Mouse (Mus musculus): ENCODE results near the gene Ttc16. TPM values are rescaled to one million over a fixed set of nuclear protein-coding genes. Genes with fewer than 3 reads are reported as not detected.

The Ttc16 gene
- total RNA-seq, 4 experiments from 2014 or later, result 0.28 to 0.54 (median 0.45) TPM; not detected in 1

DNA sequence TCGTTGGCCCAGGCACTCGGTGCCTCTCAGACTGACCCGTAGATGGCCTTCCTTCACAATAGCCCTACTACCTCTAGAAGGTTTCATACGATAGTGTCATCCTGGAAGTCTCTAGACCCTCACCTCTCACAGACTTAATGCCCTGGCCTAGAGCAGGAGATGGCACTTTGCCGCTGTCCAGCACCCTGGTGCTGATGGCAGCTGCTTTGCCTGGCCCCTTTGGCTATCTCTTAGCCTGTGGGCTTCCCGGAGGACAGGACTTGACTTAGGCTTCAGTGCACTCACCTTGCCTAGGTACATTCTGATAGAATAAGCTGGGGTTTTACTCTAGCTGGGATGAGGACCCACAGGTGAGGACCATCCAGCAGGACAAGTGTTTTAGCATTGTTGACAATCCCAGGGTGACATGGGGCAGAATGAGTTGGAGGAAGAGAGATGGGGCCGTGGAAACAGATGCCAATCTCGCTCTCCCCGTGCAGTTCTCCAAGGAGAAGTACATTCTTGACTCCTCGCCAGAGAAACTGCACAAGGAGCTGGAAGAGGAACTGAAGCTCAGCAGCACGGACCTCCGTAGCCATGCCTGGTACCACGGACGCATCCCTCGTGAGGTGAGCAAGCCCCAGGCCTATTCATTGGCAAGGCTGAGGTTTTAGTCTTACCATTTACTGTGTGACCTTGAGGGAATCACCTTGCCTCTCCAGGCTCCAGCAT lies 31.0 kb downstream of the Ttc16 start:
- no peak for DNase-seq

DNA sequence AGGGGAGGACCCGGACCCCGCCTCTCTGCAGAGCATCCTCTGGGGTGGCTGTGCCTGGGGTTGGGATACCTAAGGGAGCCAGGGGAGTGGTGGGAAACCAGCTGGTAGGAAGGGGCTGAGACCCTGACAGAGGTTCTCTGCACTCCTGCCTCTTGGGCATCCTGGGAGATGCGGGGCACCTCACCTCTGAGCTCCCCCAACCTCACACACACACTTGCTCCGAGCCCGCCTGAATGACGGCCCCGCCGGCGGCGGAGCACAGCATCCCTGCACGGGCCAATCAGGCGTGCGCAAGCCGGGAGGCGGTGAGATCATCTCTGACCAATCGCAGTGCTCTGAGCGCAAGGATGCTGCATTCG lies 33.3 kb downstream of the Ttc16 start:
- DNase-seq, result no peak

DNA sequence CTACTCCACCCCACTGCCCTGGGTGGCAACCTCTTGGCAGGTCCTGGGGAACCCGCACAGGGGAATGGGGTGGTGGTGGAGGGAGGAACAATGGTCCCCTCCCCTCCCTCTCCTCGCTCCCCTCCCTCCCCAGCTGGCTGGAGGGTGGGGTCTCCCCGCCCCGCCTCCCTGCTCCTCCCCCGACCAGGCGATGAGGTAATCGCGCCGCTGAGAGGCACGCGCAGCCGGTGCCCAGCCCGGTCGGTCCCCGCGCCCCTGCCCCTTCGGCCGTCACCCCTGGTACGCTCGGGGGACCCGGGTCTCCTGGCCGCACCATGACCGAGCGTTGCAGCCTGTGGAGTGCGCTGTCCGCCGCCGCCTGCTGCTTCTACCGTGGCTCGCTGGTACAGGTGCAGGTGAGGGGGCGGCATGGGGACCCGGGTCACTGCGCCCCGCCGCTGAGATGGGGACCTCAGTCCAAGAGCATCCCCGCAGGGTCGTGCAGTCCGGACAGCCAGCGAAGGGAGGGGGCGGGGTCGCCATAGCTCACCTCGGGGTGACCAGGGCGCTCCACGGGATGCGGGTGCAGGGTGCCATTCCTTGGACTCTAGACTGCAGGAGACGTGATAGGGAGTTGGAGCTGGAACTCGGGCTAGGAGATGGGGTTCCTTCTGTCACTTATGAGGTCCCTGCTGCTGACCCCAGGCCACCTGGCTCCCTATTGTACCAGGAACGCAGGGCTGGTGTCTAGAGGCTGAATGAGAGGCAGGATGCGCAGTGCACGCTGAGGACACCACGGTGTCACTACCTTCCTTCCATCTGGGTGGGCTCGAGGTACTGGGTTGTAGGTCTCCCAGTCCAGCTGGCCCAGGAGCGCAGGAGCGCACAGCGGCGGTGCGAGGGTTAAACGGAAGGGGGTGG lies 33.9 kb downstream of the Ttc16 start:
- DNase-seq, result no peak

DNA sequence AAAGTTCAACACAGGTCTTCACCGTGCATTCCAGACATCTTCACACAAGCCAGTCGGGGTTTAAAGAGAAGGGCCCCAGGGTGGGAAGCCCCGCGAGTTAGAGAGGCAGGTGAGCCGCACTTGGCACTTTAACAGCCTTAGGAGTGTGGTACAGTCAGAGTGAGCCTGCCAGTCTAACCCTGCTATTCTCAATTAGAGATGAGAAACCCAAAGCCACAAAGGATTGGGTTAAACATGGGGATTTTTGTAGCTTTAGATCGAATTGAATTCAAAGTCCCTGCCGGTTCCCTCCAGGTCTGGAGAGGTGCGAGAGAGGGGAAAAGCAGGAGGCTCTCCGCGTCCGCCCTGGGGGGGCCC lies 34.5 kb downstream of the Ttc16 start, which contains the start of gene 6330409D20Rik:
Gene 6330409D20Rik, minus strand, starts transcription at position 101 of the 357 bp plus-strand sequence.
- DNase-seq, result no peak

DNA sequence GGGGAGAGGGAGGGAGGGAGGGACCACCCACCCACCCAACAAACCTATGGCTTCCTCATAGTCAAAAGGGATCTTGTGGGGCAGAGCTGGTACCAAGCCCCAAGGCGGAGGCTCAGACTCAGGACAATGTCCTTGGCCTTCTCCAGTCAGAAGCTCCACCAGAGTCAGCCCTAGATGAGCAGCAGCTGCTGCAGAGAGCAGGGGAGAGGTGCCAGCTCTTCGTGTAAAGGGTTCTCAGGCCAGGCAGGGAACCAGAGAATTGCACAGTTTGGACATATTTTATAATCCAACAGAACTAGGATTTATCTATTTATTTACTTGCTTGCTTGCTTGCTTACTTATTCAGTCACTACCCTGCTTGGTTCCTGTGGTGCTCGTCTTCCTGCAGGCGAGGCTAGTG lies 36.1 kb downstream of the Ttc16 start:
- no peak for DNase-seq

DNA sequence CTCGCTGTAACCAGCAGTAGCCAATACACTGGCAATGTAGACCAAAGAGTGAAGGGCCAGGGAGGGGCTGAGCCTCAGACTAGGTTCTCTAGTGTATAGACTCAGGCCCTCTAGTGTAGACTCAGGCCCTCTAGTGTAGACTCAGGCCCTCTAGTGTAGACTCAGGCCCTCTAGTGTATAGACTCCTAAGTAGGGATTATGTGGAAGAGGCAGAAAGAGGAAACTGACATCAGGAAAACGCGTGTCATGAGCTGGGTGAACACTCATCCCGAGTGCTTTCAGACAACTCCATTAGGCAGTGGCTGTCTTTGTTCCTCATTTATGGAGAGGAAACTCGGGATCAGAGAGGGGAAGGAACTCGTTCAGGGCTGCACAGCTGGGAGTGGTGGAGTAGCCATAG lies 38.4 kb downstream of the Ttc16 start:
- no peak for DNase-seq

DNA sequence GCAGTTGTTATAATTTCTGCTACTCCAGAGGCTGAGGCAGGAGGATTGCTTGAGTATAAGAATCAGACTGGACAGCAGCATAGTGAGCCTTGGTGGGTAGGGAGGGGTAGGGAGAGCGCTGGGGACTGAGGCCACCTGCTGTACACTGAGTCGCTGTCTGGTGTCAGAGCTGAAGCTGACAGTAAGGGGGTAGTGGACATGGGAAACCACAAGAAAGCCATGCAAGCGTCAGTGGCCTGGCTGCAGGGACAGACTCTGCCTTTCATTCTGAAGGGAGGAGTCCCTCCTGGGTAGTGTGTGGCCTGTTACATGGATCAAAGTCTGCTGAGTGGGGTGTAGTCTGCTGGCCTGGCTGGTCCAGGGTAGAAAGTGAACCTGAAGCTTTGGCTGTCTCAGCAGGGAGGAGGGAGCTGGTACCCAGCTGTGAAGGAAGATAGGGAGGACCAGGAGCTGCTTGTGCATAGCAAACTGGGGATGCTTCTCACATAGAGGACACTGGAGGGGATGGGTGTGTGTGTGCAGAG lies 39.1 kb downstream of the Ttc16 start:
- DNase-seq, result no peak

DNA sequence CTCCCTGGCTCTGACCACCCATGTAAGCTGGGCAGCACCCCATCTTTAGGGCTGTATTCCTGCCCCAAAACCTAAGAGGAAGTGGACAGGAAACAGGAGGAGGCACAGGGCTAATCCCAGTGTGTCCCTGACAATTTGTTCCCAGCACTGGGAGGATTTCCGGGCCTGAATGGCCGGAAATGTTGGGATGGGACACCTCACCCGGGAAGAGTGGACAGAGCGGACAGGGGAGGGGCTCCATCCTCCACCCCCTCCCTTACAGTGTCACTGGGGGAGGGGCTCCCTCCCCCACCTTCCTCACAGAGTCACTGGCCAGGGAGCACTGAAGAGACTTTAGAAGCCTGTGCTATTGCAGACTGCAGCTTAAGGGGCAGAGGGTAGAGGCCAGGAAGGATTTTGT lies 40.5 kb downstream of the Ttc16 start:
- no peak for DNase-seq

DNA sequence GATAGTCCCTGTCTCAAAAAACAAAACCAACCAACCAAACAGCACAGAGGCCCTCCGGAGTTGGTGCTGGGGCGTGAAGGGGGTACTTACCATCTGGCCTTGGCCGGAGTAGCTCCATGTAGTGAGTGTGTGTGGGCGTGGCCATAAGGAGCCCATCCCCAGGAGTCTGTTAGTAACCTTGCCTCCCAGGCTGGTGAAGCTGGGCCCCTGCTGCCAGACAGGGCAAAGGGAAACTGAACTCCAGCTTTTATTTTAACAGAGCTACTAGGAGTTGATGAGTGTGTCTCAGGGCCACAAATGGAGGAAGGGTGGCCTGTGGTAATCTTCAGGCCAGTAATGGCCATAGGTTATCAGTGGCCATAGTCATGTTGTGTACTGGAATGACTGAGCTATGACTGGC lies 41.0 kb downstream of the Ttc16 start:
- DNase-seq, result no peak

DNA sequence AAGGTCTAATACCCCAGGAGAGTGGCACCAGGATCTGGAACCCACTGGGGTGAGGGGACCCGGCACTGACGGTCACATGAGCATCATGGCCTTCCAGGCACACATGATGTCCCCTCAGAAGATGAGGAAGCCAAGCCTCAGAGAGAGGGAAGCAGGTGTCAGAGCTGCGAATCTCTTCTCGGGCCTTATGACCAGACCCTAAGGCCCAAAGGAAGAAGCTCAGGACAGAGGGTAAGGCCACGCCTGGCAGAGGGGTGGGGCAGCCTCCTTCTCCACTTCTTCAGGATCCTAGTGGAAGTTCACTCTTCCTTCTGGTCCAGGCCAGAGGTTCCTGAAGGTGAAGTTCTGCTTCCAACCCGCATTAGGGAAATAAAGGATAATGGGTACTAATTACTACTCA lies 42.7 kb downstream of the Ttc16 start:
- DNase-seq, result no peak

DNA sequence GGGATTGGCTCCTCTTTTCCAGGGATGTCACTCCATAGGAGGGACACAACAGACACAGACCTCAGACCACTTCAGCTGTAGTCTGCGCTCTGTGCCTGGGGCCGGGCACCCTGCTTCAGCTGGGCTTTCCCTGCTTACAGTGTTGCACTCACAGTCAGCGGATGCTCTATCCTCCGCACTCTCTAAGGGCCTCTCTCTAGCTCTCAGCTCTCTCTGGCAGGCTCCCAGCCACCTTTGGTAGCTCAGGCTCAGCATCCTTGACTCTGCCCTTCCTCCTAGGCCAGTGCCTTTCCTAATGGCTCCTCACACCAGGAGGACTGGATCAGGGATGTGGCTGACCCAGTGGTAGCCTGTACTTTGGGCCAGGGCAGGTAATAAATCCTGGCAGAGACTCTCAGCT lies 43.5 kb downstream of the Ttc16 start:
- no peak for DNase-seq

DNA sequence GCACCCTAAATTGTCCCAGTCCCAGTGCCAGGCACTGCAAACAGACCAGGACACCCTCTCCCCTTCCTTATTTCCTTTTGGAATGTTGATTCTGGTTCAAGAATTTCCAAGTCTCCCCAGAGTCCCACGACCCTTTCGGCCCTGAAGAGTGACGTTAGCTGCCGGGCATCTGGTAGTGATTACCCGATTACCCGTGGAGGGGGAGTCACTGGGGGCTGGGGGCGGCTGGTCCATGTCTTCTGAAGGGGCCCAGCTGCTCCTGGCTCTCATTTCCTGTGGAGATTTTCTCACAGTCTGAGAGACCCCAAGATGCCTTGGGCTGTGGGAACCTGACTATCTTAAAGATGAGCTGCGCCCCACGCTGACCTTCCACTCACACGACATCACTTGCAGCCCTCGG lies 44.6 kb downstream of the Ttc16 start:
- no peak for DNase-seq

DNA sequence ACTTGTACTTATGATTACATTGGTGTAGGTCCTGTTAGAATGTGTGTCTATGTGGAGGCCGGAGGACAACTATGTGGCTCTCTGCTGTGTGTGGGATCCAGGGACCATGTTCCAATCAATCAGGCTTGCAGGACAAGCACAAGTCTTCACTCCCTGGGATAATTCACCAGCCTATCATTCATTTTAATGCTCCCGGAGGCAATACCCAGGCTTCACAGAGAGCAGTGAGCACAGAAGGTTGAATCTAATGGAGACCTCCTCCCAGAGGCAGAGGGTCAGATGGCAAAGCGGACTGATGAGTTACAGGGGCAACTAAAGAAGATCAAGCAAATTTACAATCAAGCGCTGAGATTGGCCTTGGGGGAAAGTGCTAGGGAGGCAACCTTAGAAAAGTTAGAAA lies 45.9 kb downstream of the Ttc16 start:
- no peak for DNase-seq

DNA sequence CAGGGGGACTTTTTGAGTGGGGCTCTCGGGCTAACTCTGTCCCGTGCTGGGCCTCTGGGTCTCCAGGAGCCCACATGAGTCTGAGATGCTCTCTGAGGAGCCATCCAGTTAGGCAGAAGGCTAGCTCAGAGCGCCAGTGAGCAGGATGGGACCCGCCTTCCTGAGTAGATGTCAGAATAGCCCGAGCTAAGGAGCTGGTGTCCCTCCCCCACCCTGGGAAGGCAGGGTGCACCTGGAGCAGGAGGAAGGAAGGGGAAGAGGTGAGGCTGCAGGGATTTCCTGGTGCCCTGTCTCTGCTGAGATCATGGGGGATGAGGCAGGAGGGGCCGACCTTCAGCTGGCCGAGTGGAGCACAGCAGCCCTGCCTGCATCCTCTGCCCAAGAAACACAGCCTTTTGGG lies 47.0 kb downstream of the Ttc16 start:
- DNase-seq, result peak; percentile 60

DNA sequence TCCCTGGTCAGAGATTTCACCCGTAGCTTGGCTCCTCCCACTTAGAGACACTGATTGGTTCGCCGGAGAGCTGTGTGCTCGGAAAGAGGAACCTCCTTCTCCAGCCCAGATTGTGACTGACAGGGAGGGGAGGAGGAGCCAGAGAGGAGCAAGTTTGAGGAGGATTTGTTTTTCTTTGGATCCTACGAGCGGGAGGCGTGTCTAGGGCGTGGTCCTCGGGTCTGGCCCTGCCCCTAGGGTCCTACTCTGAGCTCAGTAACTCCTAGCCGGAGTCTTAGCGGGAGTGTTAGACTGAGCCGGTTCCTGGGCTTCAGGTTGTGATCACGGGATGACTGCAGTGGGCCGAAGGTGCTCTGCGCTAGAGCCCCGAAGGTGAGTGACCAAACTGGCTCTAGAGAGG lies 48.0 kb downstream of the Ttc16 start:
- DNase-seq, result peak; percentile 95

DNA sequence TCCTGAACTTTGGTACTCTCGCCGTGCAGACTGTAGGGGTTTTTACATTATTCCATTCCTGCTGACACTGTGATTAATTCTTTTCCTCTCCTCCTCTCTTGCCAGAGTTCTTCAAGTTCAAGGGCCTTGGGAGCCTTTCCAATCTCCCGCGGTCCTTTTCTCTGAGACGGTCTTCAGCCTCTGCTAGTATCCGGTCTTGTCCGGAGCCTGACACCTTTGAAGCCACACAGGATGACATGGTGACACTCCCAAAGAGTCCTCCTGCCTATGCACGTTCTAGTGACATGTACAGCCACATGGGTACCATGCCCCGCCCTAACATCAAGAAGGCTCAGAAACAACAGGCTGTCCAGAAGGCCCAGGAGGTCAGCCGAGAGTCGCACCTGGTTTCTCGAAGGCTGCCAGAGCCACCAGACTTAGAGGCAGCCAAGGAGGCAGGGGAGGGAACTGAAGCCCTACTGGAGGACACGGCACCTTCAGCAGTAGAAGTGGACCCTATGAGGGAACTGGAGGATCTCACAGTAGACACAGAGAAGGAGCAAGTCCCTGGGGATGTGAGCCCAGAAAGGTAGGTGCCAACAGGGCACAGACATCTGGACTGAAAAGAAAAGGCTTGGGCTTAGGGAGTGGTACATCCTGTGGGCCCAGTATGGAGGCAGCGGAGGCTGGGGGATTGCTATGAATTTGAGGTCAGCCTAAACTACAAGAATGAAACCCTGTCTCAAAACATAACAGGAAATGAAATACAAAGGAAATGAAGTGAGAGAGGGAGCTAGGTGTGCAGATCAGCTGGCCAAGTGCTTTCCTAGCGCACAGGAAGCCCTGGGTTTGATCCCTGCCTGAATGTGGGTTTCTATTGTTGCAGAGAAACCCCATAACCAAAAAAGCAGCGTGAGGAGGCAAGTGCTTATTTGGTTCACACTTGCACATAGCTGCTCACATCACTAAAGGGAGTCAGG lies 50.3 kb downstream of the Ttc16 start:
- DNase-seq, result no peak

DNA sequence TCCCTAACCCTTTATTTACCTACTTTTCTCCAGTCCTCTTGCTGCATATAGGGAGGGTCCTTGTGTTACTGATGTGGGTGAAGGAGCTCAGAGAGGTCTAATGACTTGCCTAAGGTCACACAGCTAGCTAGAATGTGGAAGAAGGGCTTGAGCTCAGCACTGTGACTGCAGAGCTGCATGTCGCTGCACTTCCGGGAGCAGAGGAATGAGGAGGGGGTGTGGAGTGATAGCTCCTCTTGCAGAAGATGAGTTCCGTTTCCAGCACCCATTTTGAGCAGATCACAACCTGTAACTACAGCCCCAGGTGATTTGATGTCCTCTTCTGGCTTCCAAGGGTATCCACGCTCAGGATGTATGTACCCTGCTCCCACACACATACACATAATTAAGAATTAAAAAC lies 51.3 kb downstream of the Ttc16 start:
- DNase-seq, result no peak

DNA sequence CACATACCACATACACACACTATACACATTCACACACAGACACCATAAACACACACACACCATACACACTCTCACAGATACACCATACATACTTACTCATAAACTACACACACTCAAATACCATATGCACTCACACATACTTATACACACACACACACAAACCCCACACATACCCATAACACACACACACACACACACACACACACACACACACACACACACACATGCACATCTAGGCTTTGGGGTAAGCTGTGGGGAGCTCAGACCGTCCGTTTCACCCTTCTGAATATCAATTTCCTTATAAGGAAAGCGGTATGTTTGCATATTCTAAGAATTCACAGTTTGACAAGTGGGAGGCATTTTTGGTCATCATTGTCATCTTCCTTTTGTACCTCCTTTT lies 52.9 kb downstream of the Ttc16 start:
- DNase-seq, result no peak

DNA sequence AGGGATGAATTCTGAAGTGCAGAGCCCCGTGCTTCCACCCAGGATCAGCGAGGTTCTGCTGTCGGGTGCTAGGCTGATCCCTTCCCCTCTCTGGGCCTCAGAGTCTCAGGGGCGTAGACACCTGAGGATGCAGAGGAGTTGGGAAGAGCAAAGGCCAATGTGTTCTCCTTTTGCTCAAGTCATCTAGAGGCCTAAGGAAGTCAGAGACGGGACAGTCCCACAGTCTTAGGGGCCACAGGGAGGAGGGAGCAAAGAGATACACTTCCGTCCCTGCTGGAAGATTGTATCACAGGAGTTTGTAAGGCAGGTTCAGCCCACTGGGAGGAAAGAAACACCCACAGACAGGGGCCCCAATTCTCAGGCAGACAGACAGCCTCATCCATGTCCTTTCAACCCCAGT lies 53.4 kb downstream of the Ttc16 start:
- no peak for DNase-seq

DNA sequence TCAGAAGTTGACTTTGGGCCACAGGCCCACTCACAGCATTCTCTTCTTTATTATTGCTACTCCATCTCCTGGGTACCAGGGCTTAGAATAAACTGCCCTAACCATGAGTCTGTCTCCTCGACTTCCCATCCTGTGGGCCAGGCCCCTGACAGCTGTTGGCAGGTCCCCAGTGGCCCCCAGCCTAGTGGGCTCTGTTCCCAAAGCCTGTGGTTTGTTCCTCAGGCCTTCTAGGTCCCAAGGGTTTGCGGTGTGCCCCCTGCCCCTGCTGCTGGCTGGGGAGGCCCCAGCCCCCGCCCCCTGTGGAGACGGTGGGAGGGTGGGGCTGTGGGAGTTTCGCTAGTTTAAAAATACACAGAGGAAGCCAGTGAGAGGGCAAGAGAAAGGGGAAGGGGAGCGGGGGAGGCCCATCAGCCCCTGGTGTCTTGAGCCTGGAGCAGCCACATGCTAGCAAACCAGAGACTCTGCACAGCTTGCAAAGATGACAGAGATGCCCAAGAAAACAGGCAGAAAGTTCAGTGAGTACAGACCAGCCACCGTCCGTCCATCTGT lies 54.7 kb downstream of the Ttc16 start, which contains the start of gene Sh2d3c:
Gene Sh2d3c, plus strand, starts transcription at position 375 of the 549 bp plus-strand sequence.
- no peak for DNase-seq

DNA sequence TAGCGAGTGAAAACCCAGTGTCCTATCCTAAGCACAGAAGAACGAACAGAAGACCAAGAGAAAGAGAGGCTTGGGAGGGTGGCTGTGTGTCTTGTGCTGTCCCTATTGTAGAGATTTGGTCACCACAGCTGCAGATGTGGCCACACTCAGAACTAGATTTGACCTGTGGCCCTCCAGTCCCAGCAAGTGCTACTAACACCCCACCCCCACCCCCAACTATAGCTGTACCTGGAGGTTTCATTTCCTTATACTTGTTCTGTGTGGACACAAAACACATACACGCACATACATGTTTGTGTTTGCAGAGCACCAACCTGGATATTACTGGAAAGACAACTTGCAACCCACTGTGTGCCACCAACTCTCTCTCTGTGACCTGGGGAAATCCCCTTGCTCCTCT lies 55.4 kb downstream of the Ttc16 start:
- no peak for DNase-seq

DNA sequence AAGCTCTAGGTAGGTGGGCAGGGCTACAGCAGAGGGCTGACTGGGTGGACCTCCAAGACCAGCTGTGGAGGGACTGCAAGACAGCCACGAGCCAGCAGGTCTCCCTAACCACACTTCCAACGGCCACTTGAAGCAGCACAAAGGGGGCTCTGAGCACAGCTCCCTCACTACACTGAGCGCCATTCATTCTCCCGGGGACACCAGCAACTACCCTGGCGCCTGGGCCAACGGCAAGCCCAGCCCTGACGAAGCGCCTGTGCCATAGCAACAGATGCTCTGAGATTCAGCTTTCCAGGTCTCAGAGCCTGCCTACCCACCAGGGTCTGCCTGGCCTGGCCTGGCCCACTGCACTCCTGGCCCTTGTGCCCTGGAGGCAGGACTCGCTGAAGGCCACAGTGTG lies 56.7 kb downstream of the Ttc16 start:
- DNase-seq, result no peak
